Mouse (Mus musculus): Measurements from ENCODE around the gene Adamtsl4. TPM values are rescaled to one million over a fixed set of nuclear protein-coding genes. Genes with fewer than 3 reads are reported as not detected.
"Not testable (repeated sequence)": the region's sequence is repeated elsewhere in the genome, so short reads cannot be mapped to it uniquely, and the experiment has no call there.

Gene Adamtsl4
- total RNA-seq, 2 experiments from 2014 or later: 7.1 to 7.4 TPM

DNA sequence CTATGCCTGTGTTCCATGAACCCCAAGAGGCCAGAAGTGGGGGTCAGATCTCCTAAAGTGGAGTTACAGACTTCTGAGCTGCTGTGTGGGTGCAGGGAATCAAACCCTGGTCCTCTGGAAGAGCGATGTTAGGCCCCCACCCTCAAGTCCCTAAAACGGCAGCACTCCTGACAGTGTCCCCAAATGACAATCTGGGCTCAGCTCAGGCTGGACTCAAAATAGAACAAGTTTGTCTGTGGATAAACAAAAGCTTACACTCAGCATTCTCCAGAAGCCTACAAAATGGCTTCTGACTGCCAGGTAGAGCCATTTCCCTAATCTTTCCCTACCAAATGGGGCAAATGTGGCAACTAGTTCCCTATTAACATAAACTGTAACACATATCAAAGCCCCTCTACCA is 13.4 kb upstream of the Adamtsl4 start:
- DNase-seq (ENCODE audit: low spot score in 2 of 2): no peak

DNA sequence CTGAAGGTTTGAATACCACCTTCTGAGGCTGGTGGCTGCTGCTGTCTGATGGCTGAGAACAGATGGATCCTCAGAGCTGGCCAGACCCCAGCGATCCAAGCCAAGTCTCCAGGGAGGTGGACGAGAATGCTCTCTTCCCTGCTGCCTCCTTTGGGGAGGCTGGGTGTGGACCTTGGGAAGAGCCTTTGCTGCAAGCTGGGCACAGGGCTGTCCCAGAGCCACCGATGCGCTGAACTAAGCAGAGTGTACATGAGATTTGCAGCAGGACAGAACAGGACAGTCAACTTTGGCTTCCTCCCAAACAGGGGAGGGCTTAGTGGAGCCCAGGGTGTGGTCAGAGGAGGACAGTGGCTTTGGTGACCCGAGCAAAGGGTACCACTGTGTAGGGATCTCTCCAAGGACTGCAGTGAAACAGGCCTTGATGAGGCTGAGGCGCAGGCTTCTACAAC is 12.5 kb upstream of the Adamtsl4 start:
- DNase-seq (ENCODE audit: low spot score in 2 of 2): no peak

- no peak for DNase-seq (ENCODE audit: low spot score in 2 of 2)
These were observed 10.6 kb upstream of the Adamtsl4 start for GRCm38 (mm10) chr3:95698286-95698685.

DNA sequence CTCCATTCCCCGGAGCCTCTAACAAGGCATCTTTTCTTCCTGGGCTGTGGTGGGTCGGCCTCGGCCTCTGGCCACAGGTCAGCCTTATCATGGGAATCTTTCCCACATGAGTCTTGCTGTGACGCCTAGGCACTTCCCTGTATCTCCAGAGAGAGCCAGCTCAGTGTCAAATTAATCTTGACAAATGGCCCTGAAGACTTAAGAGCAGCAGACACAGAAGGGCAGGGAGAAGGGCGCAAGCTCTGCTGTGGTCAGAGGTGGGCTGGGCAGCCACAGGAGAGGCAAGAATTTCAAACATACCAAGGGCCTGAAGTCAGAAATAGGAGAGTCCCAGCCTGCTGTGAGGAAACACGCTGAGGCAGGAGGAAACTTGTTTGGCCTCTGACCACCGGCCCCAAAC is 8.6 kb upstream of the Adamtsl4 start:
- no peak for DNase-seq (ENCODE audit: low spot score in 2 of 2)

DNA sequence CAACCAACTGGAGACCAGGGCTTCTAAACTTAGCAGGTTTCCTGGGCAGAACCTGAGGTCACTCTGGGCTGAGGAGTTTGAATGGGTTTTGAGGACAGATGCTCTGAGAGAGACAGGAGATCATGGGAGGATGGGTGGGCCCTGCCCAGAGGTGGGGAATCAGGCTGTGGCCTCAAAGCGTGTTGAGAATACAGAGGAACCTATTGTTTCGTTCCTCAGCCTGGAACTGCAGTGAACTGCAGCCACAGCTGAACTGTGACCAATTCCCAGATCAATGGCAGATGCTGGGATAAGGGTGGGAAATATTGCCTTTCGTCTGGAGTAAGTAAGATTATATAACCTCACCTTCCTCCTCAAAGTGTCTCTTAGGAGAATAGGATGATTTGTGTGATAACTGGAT is 8.1 kb upstream of the Adamtsl4 start:
- DNase-seq (ENCODE audit: low spot score in 2 of 2): no peak

DNA sequence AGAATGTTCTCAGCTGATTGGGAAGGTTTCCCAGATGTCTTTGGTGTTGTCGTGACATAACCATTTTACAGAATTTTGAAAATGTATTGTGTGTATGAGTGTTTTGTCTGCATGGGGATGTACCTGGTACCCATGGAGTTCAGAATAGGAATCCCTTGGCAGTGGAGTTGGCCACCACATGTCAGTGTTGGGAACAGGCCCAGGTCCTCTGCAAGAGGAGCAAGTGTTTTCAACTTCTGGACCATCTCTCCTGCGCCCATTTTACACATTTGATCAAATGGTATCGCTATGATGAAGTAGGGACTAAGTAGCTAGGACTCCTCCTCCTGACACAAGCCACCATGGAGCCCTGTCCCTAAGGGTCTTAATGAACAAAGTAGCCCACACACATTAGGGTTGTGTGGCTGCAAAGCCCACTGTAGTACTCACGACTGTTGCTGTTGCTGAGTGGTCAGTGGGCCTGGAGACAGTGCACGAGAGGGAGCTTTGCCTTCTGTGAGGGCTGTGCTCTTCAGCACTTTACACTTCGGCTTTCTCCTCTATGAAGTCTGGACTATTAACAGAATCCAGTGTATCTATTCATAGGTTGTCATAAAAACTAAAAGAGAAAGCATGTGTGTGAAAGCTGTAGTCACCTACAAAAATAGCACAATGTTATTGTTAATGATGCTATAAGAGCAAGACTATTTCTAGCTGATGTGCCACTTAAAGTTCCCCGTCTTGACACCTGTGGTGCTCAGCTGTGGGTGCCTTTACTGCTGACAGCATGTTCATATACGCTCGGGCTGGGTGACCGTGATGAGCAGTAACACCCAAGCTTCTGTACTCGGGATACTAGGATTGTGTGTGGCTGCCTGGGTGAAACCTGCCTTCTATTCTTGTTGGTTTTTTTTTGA is 7.3 kb upstream of the Adamtsl4 start:
- no peak for DNase-seq (ENCODE audit: low spot score in 2 of 2)

GRCm38 (mm10) chr3:95693821-95694807 is 6.4 kb upstream of the Adamtsl4 start:
- DNase-seq (ENCODE audit: low spot score in 2 of 2): no peak

DNA sequence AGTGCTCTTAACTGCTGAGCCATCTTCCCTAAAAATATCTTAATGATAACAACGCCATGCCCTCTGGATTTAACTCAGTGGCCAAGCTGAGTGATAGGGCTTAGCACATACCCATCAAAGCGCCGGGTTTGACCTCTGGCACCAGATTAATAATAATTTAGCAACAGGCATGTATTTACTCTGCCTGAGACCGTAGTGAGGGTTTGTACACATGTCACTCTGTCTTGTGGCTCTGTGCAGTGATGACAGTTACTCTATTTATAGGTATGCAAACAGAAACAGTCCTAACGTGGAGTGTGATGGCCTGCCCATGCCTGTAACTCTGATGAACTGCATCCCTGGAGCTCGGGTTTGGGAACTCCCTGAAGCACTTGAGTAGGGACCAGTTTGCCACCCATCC is 5.0 kb upstream of the Adamtsl4 start:
- DNase-seq (ENCODE audit: low spot score in 2 of 2): no peak

GRCm38 (mm10) chr3:95690552-95690951 is 2.8 kb upstream of the Adamtsl4 start:
- DNase-seq (ENCODE audit: low spot score in 2 of 2): not testable (repeated sequence)

GRCm38 (mm10) chr3:95689940-95690339 is 2.2 kb upstream of the Adamtsl4 start:
- DNase-seq (ENCODE audit: low spot score in 2 of 2): no peak

- DNase-seq (ENCODE audit: low spot score in 2 of 2): no peak
These were observed 1.6 kb upstream of the Adamtsl4 start for GRCm38 (mm10) chr3:95689171-95689915.

DNA sequence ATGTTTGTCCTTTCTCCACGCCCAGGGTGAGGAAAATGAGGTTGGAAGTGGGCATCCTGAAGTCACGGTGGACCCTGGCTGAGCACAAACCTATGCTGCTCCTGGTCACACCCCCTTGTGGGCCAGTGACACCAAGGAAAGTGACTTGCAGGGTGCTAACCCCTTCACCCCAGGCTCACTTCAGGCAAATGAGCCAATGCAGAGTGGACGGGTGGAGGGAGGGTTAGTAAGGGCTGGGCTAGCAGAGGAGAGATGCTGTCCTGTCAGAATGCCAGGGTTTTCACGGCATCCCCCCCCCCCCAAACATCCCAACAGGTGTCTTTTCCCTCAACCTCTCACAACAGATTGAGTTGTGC is 571 bp downstream of the Adamtsl4 start:
- DNase-seq (ENCODE audit: low spot score in 2 of 2): no peak

DNA sequence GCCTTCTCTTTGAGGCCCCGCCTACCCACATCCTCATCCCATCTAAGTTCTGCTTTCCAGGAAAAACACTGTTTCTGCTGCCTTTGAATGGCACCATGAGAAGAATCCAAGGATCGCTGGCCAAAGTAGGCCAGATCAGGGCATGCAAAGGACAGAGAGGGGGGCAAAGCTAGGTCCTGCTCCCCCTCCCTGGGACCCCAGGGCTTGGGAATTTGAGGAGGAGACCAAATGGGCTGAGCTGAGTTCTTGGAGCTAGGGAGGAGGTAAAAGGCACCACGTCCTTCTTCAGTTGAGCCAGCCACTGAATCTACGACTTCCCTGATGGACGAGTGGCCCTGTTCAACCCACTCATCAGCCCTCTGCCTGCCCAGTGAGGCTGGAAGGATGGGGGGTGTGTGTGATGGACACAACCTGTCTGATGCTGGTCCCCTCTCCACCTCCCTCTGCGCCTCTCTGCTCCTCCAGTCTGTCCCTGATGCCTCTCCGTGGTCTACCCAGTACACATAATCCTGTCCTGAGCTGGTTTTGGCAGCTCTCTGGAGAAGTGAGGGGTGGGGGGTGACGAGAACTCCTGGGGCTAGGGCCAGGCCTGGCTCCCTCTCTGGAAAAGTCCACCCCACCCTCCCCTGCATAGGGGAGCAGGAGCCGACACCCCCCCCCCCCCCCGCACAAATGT is 1.1 kb downstream of the Adamtsl4 start:
- no peak for DNase-seq (ENCODE audit: low spot score in 2 of 2)

DNA sequence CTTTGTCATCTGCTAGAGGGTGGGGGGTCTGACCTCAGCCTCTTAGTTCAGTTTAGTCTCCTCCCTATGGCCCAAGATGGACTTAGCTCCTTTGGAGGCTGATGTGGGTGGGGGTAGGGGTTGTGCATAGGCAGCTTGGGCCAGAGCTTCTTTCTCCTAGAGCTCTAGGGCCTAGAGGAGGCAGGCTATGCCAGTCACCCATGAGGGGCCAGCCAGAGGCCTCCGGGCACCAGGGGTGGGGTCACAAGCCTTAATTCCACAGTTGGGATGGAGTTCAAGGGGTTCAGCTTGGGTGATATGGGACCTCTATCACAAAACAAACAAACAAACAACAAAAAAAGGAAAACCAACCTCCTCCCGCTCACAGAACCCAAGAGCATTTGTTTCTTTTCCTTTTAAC is 2.0 kb downstream of the Adamtsl4 start:
- no peak for DNase-seq (ENCODE audit: low spot score in 2 of 2)

GRCm38 (mm10) chr3:95685301-95685700 is 2.4 kb downstream of the Adamtsl4 start:
- no peak for DNase-seq (ENCODE audit: low spot score in 2 of 2)

DNA sequence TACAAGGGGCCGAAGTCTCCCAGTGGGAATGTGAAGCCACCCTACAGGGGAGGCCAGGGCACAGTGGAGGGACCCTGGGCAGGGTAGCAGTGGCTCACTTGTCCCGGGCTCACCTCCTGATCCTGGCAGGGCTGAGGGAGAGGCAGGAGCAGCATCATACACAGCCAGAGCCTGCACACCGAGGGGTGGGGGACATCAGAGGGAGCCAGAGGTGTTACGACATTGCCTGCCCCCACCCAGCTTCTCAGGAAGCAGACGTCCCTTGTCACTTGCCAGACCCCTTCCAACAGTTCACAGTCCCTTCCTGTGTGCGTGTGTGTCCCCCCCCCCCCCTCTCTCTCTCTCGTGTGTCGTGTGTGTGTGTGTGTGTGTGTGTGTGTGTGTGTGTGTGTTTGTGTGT is 2.9 kb downstream of the Adamtsl4 start:
- DNase-seq (ENCODE audit: low spot score in 2 of 2): no peak

GRCm38 (mm10) chr3:95682878-95683277 is 4.8 kb downstream of the Adamtsl4 start:
- no peak for DNase-seq (ENCODE audit: low spot score in 2 of 2)

GRCm38 (mm10) chr3:95681365-95681764 is 6.4 kb downstream of the Adamtsl4 start:
- DNase-seq (ENCODE audit: low spot score in 2 of 2): no peak

DNA sequence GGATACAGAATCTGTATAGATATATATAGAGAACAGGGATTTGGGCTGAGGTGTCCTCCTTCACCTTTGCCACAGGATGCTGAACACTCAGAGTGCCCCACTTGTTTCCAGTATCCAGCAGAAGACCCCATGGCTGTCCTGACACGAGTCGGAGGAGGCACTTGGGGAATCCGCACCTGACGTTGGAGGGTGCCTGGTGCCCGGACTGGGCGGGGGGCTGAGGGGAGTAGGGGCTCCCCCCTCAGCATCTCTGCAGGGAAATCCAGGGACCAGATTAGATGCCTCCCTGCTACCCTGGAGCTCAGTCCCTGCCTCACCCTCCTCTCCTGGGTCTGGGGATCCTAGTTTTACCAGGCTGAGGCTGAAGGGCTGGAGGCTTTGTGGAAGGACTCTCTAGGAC is 7.0 kb downstream of the Adamtsl4 start:
- DNase-seq (ENCODE audit: low spot score in 2 of 2): no peak

DNA sequence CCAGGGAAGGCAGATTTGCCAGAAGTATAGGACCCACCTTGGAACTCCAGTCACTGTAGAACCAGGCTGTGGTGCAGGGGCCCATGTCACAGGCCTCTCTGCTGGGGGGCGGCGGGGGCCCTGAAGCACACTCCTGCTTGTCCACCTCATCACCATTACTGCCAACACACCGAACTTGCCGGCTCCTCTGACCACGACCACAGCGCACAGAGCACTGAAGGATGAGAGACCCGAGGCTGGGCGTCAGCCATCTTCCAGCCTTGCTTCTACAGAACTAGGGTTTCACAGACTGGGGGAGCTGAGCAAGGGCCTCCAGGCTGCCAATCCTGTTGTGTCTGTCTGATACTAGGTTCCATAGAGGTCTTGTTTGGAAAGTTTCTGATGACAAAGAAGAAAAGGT is 8.2 kb downstream of the Adamtsl4 start:
- no peak for DNase-seq (ENCODE audit: low spot score in 2 of 2)
